Mouse (Mus musculus) C3H10T1/2 (cell line): Measurements from ENCODE around the gene Yy1. TPM values are rescaled to one million over a fixed set of nuclear protein-coding genes. Genes with fewer than 3 reads are reported as not detected.

Experiments
- polyA plus RNA-seq, 2 experiments: library from polyadenylated mRNA; unstranded; fragments of >200 nt; fragmentation: generic; extraction: Trizol; gene quantifications; one replicate each; pipeline ENCODE4 v1.2.1; 2012; ENCODE audit warnings: missing spikeins in 2 of 2

Yy1 gene
- 10 to 100 TPM in 1 of 2 experiments, 1 to 10 TPM in 1; 2.0 to 10.2 TPM for polyA plus RNA-seq

DNA sequence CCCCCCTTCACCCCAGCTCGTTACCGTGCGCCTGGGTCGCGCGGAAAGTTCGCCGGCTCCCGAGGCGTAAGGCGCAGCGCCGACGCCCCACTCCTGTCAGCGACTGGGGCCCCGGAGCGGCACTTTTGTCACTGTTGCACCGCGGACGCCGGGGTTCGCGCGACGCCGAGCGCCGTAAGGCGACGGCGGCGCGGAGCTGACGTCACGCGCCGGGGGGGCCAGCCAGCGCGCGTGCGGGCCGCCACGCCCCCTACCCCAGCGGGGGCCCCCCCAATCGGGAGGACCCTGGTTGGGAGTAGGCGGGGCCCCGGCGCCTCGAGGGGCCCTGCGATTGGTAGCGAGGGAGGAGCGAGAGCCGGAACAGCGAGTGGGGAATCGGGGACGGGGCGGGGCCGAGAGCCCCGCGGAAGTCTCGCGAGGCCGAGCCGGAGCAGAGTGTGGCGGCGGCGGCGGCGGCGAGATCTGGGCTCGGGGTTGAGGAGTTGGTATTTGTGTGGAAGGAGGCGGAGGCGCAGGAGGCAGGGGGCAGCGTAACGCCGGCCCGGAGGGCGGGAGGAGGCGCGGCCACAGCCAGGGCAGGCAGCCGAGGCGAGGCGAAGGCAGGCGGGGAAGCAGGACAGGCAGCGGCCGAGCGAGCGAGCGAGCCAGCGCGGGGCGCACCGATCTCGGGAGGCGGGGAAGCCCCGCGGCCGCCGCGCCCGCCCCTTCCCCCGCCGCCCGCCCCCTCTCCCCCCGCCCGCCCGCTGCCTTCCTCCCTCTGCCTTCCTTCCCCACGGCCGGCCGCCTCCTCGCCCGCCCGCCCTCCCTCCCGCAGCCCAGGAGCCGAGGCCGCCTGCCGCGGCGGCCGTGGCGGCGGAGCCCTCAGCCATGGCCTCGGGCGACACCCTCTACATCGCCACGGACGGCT lies at the start of gene Yy1:
Gene Yy1, plus strand, starts transcription at position 428 of the 907 bp plus-strand sequence.

DNA sequence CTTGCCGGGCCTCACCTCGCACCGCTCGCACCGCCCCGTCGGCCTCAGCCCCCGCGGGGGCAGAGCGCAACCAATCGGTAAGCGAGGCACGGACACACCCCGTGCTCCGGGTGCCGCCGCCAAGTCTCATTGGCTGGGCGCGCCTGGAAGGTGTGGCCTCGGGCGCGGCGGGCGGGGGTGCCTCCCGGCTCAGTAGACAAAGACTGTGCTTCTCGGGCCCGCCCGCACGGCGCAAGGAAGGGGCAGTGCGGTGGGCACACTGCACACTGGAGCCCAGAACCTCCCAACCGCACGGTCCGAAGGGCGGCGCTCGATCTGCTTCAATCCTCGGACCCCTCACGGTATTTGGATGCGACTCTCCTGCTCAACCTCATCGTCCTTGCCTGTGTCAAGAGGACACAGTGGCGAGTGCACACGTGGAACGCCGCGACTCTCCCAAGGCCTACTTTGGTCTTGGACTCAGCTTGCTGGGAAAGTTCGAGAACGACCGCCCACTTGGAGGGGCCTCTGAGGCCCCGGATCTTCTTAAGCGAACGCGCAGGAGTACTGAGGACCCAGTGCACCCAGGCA lies 43.2 kb downstream of the Yy1 start, which contains the start of the genes Slc25a29 and Slc25a47:
Gene Slc25a29, minus strand, starts transcription at position 44 of the 570 bp plus-strand sequence.
Gene Slc25a47, plus strand, starts transcription at position 207 of the 570 bp plus-strand sequence.

Other genes with a start within 250 kb of the Yy1 start
- gene Evl, start 238.3 kb upstream of the Yy1 start, polyA plus RNA-seq, result 100 to 1,000 TPM; 157 to 170 TPM
- gene Degs2, start 90.7 kb upstream of the Yy1 start, polyA plus RNA-seq, result under 1 TPM; 0.67 to 0.76 TPM
- 1 to 10 TPM; 4.0 to 9.8 TPM for gene Slc25a29, start 42.9 kb downstream of the Yy1 start, polyA plus RNA-seq
- 1 to 10 TPM in 1 of 2 experiments, under 1 TPM in 1; 0.62 to 4.1 TPM for gene Slc25a47, start 43.1 kb downstream of the Yy1 start, polyA plus RNA-seq
- gene Wdr25, start 100.7 kb downstream of the Yy1 start, polyA plus RNA-seq, result 1 to 10 TPM; 3.5 to 9.0 TPM
- gene Wars, start 101.2 kb downstream of the Yy1 start, polyA plus RNA-seq, result 10 to 100 TPM; 35.6 to 40.9 TPM